Mouse (Mus musculus) midbrain, postnatal 0 days (tissue): Measurements from ENCODE around the gene Gm27027. TPM values are rescaled to one million over a fixed set of nuclear protein-coding genes. Genes with fewer than 3 reads are reported as not detected.

Experiments used
- ATAC-seq: fragments of 200-750 bp; cut with Nextera tagmentation; 2 replicates; pipeline ENCODE4 v1.8.0; 2017; ENCODE audit warnings: moderate number of reproducible peaks, mild to moderate bottlenecking, moderate TSS enrichment, moderate library complexity; ENCODE audit not compliant: low FRiP score
- DNase-seq: peaks from one replicate; pipeline ENCODE4 v3.0.0-alpha.2; 2015; ENCODE audit warnings: low spot score
- H3K27ac ChIP-seq: fragments of 300-500 bp; sonication (generic); 2 replicates; pipeline ENCODE4 v1.5.1; 2014; ENCODE audit warnings: low read depth, mild to moderate bottlenecking, low read length, mixed read lengths
- H3K27me3 ChIP-seq: fragments of 300-500 bp; sonication (generic); 2 replicates; pipeline ENCODE4 v1.6.1; 2014; ENCODE audit warnings: low read length, control low read depth, mixed read lengths; ENCODE audit not compliant: insufficient read depth
- H3K36me3 ChIP-seq: fragments of 300-500 bp; sonication (generic); 2 replicates; pipeline ENCODE4 v1.6.1; 2014; ENCODE audit warnings: low read length, control low read depth, mixed read lengths; ENCODE audit not compliant: insufficient read depth
- H3K4me1 ChIP-seq: fragments of 300-500 bp; sonication (generic); 2 replicates; pipeline ENCODE4 v1.6.1; 2014; ENCODE audit warnings: mild to moderate bottlenecking, control low read depth, antibody characterized with exemption, low read length, mixed read lengths; ENCODE audit not compliant: insufficient read depth
- H3K4me2 ChIP-seq: fragments of 300-500 bp; sonication (generic); 2 replicates; pipeline ENCODE4 v1.6.1; 2014; ENCODE audit warnings: low read depth, mild to moderate bottlenecking, low read length, mixed read lengths; ENCODE audit not compliant: poor library complexity, severe bottlenecking
- H3K4me3 ChIP-seq: fragments of 300-500 bp; sonication (generic); 2 replicates; pipeline ENCODE4 v1.5.1; 2014; ENCODE audit warnings: low read depth, mild to moderate bottlenecking, low read length, moderate library complexity
- H3K9ac ChIP-seq: fragments of 300-500 bp; sonication (generic); replicated peaks from 2 replicates; pipeline ENCODE4 v1.6.1; 2014; ENCODE audit warnings: mild to moderate bottlenecking, low read length, moderate library complexity, mixed read lengths; ENCODE audit not compliant: poor library complexity, severe bottlenecking
- H3K9me3 ChIP-seq: fragments of 300-500 bp; sonication (generic); 2 replicates; pipeline ENCODE4 v1.6.1; 2016; ENCODE audit warnings: low read length, control low read depth
- CTCF ChIP-seq: IDR thresholded peaks from 2 replicates; pipeline ENCODE4 v1.5.1; 2016; ENCODE audit warnings: antibody characterized with exemption, mild to moderate bottlenecking
- WGBS: fragments of 180-500 bp; shearing (Covaris S2); extraction: QIAGEN DNeasy Blood & Tissue Kit; methylation state at CpG from one replicate; pipeline ENCODE4 v1.1.7; 2014; 5-methylcytosine and 5-hydroxymethylcytosine counted together
- polyA plus RNA-seq: library from polyadenylated mRNA; unstranded; fragments of >200 nt; fragmentation: Nextera tagmentation; extraction: Ambion mirVana; gene quantifications from 2 replicates; pipeline ENCODE4 v1.2.1, GENCODE M21; 2015
- total RNA-seq: library from RNA; depleted of rRNA; stranded (reverse); fragments of >200 nt; gene quantifications from 2 replicates; pipeline ENCODE4 v1.2.3, GENCODE M21; 2014

Gene Gm27027
- total and polyA plus RNA-seq, 2 experiments from 2014 or later = not detected

DNA sequence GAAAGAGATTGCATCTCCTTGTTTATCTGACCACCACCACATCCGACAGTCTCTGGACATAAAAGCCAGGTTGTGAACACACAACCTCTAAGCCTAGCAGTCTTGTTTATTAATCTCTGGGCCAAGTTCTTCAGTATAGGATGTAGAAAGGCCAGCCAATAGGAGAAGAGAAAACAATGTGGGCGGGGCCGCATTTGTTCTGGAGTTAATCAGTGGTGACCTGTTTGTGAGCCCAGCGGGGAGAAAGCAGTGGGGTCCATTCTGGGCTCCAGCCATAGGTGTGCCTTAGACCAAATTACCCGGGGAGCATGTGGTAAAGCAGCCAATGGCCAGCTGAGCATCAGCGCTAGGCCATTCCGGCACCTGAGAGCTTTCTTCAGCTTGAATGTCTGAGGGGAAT, 21.1 kb downstream of the Gm27027 start:
- no peak for TF ChIP-seq CTCF
- no peak for ATAC-seq

GRCm38 (mm10) chr2:93971647-93972046, 24.5 kb downstream of the Gm27027 start:
- 76% methylated on average over 3 of the region's 3 CpGs for WGBS
- H3K36me3 ChIP-seq = no peaks in the 10 kb centered on the region
- H3K4me1 ChIP-seq = peaks cover 8% of the 10 kb centered on the region; the same call in 1 of the 2 replicates
- ATAC-seq (no peak), DNase-seq (no peak)
- no peak overlapping the region for H3K4me2 ChIP-seq
- H3K27ac ChIP-seq = no peak overlapping the region
- no peaks in the 10 kb centered on the region for H3K9me3 ChIP-seq
- no peaks in the 10 kb centered on the region for H3K27me3 ChIP-seq
- H3K9ac ChIP-seq = no peak overlapping the region
- no peak for TF ChIP-seq CTCF
- no peak overlapping the region for H3K4me3 ChIP-seq

More for the DNA sequence above, 21.1 kb downstream of the Gm27027 start:
- Histone ChIP-seq H3K9ac (no peak overlapping the region), H3K9me3 (no peaks in the 10 kb centered on the region), H3K4me1 (peaks cover 14% of the 10 kb centered on the region), H3K27me3 (no peaks in the 10 kb centered on the region), H3K4me3 (no peak overlapping the region), H3K36me3 (peaks cover 3% of the 10 kb centered on the region), H3K4me2 (no peak overlapping the region), H3K27ac (no peak overlapping the region)
- 45% methylated on average over 7 of the region's 7 CpGs for WGBS
- no peak for DNase-seq

- H3K4me3 ChIP-seq = no peak overlapping the region
- DNase-seq = peak; percentile 67
- peak; percentile 66 for ATAC-seq
- no peak for TF ChIP-seq CTCF
- no peaks in the 10 kb centered on the region for H3K36me3 ChIP-seq
- WGBS = 29% methylated on average over 7 of the region's 7 CpGs
- H3K9me3 ChIP-seq = no peaks in the 10 kb centered on the region
- H3K27me3 ChIP-seq = no peaks in the 10 kb centered on the region
- H3K9ac ChIP-seq = no peak overlapping the region
- no peak overlapping the region for H3K27ac ChIP-seq
- no peaks in the 10 kb centered on the region for H3K4me1 ChIP-seq
- no peak overlapping the region for H3K4me2 ChIP-seq
Measured at GRCm38 (mm10) chr2:93964494-93965160, 31.5 kb downstream of the Gm27027 start.

GRCm38 (mm10) chr2:93963802-93964201, 32.4 kb downstream of the Gm27027 start:
- no peak overlapping the region for H3K4me3 ChIP-seq
- ATAC-seq (no peak), DNase-seq (no peak)
- no peak overlapping the region for H3K9ac ChIP-seq
- no peak overlapping the region for H3K27ac ChIP-seq
- 94% methylated on average over 1 of the region's 1 CpGs for WGBS
- TF ChIP-seq CTCF = no peak
- no peaks in the 10 kb centered on the region for H3K9me3 ChIP-seq
- H3K4me2 ChIP-seq = no peak overlapping the region
- no peaks in the 10 kb centered on the region for H3K27me3 ChIP-seq
- no peaks in the 10 kb centered on the region for H3K36me3 ChIP-seq
- no peaks in the 10 kb centered on the region for H3K4me1 ChIP-seq

DNA sequence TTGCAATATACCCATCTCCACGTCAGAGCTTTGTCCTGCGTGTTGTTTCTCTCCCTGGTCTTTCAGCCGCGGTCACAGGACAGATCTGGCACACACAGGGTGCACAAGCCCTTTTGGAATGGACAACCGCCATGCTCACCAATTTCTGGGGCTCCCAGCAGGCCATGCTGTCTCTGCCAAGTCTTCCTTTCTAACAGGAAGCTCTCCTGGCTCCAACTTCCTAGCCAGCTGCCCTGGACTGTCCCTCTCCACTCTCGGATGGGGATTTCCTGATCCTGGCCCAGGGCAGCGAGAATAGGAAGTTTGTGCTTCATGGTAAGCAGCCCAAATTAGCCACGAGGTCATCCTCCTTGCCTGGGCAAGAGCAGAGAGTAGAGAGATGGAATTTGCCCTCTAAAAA, 34.4 kb downstream of the Gm27027 start:
- Histone ChIP-seq H3K4me1 (no peaks in the 10 kb centered on the region), H3K9ac (no peak overlapping the region), H3K4me3 (no peak overlapping the region), H3K27me3 (no peaks in the 10 kb centered on the region), H3K9me3 (no peaks in the 10 kb centered on the region), H3K27ac (no peak overlapping the region), H3K4me2 (no peak overlapping the region), H3K36me3 (no peaks in the 10 kb centered on the region)
- no peak for TF ChIP-seq CTCF
- 71% methylated on average over 8 of the region's 8 CpGs for WGBS
- ATAC-seq = no peak
- peak; percentile 37 for DNase-seq

DNA sequence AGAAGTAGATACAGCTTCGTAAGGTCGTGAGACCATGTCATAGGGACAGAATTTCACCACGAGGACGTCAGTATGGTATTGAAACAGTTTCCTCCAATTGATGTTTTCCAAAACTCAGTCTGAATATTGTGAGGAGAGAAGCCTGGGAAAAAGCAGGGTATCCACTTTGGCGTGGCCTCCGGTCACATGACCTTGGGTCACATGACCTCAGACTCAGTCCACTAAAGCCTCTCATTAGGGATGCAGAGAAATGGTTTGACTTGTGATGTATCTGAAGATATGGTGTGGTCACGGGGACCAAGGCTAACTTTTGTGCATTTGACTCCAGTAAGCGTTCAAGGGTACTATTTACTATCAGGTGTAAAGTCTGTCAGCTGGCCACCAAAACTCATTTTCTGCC, 36.8 kb downstream of the Gm27027 start:
- no peak overlapping the region for H3K4me3 ChIP-seq
- 83% methylated on average over 8 of the region's 8 CpGs for WGBS
- no peaks in the 10 kb centered on the region for H3K9me3 ChIP-seq
- H3K27me3 ChIP-seq = peaks cover under 1% of the 10 kb centered on the region; the same call in 1 of the 2 replicates
- H3K9ac ChIP-seq = no peak overlapping the region
- no peak for TF ChIP-seq CTCF
- H3K36me3 ChIP-seq = no peaks in the 10 kb centered on the region
- no peaks in the 10 kb centered on the region for H3K4me1 ChIP-seq
- H3K27ac ChIP-seq = no peak overlapping the region
- no peak for DNase-seq
- H3K4me2 ChIP-seq = no peak overlapping the region
- ATAC-seq = no peak
